Mouse (Mus musculus) limb, embryonic 14.5 days (tissue): ENCODE data around the gene Pah. TPM values are rescaled to one million over a fixed set of nuclear protein-coding genes. Genes with fewer than 3 reads are reported as not detected.

Experiments
- ATAC-seq: fragments of 200-750 bp; cut with Nextera tagmentation; 2 replicates; pipeline ENCODE4 v1.8.0; 2017; ENCODE audit warnings: low read depth, moderate number of reproducible peaks, moderate TSS enrichment; ENCODE audit not compliant: low FRiP score
- DNase-seq: peaks from one replicate; pipeline ENCODE4 v3.0.0-alpha.2; 2015; ENCODE audit warnings: low spot score
- H3K27ac ChIP-seq: fragments of 300-500 bp; sonication (generic); replicated peaks from 2 replicates; pipeline ENCODE4 v1.5.1; 2014; ENCODE audit warnings: low read depth, mild to moderate bottlenecking, low read length, moderate library complexity, mixed read lengths
- H3K27me3 ChIP-seq: fragments of 300-500 bp; sonication (generic); 2 replicates; pipeline ENCODE4 v1.6.1; 2014; ENCODE audit warnings: low read length, mixed read lengths; ENCODE audit not compliant: control insufficient read depth, insufficient read depth
- H3K36me3 ChIP-seq: fragments of 300-500 bp; sonication (generic); 2 replicates; pipeline ENCODE4 v1.6.1; 2014; ENCODE audit warnings: mild to moderate bottlenecking, low read length, moderate library complexity, mixed read lengths; ENCODE audit not compliant: control insufficient read depth, insufficient read depth
- H3K4me1 ChIP-seq: fragments of 300-500 bp; sonication (generic); 2 replicates; pipeline ENCODE4 v1.6.1; 2014; ENCODE audit warnings: antibody characterized with exemption, low read length, mixed read lengths; ENCODE audit not compliant: control insufficient read depth, insufficient read depth
- H3K4me2 ChIP-seq: fragments of 300-500 bp; sonication (generic); replicated peaks from 2 replicates; pipeline ENCODE4 v1.6.1; 2014; ENCODE audit warnings: low read depth, mild to moderate bottlenecking, low read length, moderate library complexity; ENCODE audit not compliant: severe bottlenecking
- H3K4me3 ChIP-seq: fragments of 300-500 bp; sonication (generic); replicated peaks from 2 replicates; pipeline ENCODE4 v1.5.1; 2014; ENCODE audit warnings: low read length
- H3K9ac ChIP-seq: fragments of 300-500 bp; sonication (generic); 2 replicates; pipeline ENCODE4 v1.6.1; 2014; ENCODE audit warnings: mild to moderate bottlenecking, low read depth, low read length, moderate library complexity; ENCODE audit not compliant: severe bottlenecking
- H3K9me3 ChIP-seq: fragments of 300-500 bp; sonication (generic); 2 replicates; pipeline ENCODE4 v1.6.1; 2016; ENCODE audit warnings: low read length; ENCODE audit not compliant: control insufficient read depth
- POLR2A ChIP-seq: fragments of 200-500 bp; IDR thresholded peaks from 2 replicates; pipeline ENCODE4 v1.8.0; 2012; ENCODE audit warnings: inconsistent platforms, mild to moderate bottlenecking, moderate library complexity, borderline replicate concordance; ENCODE audit not compliant: insufficient read depth, insufficient read length; ENCODE audit errors: extremely low read depth
- WGBS: fragments of 180-500 bp; shearing (Covaris S2); extraction: QIAGEN DNeasy Blood & Tissue Kit; methylation state at CpG from one replicate; pipeline ENCODE4 v1.1.7; 2014; 5-methylcytosine and 5-hydroxymethylcytosine counted together
- polyA plus RNA-seq, 2 experiments: library from polyadenylated mRNA; depleted of rRNA in 1 of 2; stranded (reverse) in 1 of 2; unstranded in 1 of 2; fragments of >200 nt; fragmentation: Nextera tagmentation in 1 of 2; extraction: Ambion mirVana in 1 of 2; gene quantifications; 2 replicates each; pipeline versions ENCODE4 v1.2.1 to v1.2.3; 2012 to 2014

Pah gene
- polyA plus RNA-seq, 2 experiments = not detected

DNA sequence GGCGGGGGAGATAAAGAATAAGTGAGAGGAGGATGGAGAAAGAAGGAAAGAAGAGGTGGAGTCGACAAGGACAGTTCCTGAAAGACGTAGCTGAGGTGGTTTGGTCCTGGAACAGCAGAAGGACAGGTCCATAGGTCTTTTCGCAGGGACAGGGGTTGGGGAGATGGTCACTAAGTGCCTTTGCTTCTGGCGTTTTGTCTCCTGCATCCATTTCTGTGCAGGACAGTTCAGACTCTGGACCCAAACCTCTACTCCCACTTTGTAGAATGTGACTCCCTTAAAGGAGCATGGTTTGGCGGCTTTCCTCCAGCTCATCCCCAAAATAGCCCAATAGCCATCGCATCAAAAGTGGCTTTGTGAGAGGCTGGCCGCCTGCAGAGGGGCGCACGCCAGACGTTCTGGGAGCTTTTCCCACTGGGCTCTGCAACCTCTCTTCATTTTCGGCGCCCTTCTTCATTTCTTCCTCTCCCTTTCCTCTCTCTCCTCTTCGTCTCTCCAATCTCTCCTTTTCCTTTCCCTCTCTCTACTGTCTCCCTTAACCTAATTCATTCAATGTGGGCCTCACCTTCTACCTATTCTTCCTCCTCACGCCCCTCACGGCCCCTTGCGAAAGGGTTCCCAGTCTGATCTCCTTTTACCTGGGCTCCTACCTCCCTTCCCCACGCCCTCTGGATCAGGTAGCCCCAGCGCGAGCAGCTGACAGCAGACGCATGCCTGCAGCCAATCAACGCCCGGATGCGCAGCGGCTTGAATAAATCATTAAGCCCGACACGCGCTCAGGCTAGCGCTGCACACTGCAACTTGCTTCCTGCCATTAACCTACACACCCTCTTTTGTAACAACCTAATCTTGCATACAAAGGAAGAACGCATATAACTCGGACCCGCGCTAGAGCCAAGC, 35.6 kb upstream of the Pah start:
- Histone ChIP-seq H3K27me3 (peaks cover 68% of the 10 kb centered on the region), H3K27ac (no peak overlapping the region), H3K9ac (no peak overlapping the region), H3K4me2 (peak overlapping the region; percentile 11), H3K4me3 (peak overlapping the region; percentile 14), H3K36me3 (no peaks in the 10 kb centered on the region), H3K9me3 (no peaks in the 10 kb centered on the region), H3K4me1 (no peaks in the 10 kb centered on the region)
- DNase-seq (no peak), ATAC-seq (no peak)
- no peak for TF ChIP-seq POLR2A
- 1% methylated on average over 30 of the region's 33 CpGs for WGBS

DNA sequence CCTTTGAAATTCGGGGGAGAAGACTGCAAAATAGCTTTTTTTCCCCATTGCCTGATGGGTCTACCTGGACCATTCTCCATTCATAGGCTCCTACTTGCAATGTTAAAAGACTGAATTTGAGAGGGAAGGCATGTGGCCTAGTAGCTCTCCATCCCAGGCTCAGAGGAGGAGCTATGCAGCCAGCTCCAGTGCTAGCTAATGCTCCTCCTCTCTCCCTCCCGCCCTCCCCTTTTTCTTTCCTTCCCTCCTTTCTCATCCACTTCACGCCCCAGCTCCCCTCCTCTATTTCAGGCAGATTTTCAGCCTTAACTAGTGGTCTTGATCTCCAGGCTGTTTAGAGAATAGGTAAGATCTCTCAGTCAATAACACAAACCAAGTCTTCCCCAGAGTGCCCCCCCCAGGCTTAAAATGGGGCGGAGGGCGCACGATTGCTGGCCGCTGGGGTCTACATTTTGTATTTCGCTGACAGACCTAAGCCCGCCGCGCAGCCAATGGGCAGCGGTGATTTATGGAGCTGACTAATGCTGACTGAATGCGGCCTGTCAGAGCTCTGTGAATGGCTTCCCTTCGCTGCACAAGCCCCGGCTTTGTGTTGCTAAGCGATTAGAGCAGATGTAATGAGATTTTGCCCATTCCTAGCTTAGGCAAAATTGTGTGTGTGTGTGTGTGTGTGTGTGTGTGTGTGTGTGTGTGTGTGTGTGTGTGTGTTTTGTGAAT, 33.0 kb upstream of the Pah start:
- Histone ChIP-seq H3K9ac (no peak overlapping the region), H3K4me2 (peak overlapping the region; percentile 24), H3K36me3 (no peaks in the 10 kb centered on the region), H3K4me1 (no peaks in the 10 kb centered on the region), H3K27ac (no peak overlapping the region), H3K4me3 (no peak overlapping the region), H3K27me3 (peaks cover 90% of the 10 kb centered on the region), H3K9me3 (no peaks in the 10 kb centered on the region)
- TF ChIP-seq POLR2A = no peak
- DNase-seq (no peak), ATAC-seq (no peak)
- WGBS = 2% methylated on average over 16 of the region's 16 CpGs

DNA sequence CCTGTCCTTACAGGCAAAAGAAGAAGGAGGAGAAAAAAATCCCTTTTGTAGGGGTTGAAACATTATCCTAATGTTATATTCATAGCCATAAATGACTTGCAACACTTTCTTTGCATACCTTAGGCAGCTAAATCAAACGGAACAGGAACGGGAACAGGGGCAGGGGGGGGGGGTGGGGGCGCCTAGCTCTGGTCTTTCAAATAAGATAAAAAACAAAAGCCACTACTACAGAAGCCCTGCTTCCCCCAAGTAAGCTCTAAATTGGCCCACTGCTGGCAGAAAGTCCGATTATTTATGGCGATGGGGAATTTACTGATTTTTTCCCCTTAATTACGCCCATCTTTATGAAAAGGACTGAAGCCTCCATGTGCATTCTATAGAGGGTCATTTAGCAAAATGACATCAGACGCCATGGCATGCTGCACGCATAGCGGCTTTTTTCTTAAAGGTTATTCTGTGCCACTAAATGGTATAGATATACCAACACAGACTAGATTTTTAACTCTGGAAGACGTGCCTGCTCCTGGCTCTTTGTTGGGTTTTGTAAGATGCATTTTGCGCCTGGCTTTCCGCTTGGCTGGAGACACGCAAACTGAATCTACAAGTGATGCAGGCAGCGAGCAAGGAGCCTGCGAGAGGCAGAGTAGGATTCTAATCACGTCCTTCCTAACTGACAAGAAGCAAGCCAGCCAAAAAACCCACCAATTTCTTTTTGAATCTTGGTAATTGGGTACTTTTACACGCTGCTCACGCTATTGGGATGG, 32.2 kb upstream of the Pah start:
- Histone ChIP-seq H3K9ac (no peak overlapping the region), H3K27me3 (peaks cover 97% of the 10 kb centered on the region), H3K4me2 (no peak overlapping the region), H3K36me3 (no peaks in the 10 kb centered on the region), H3K4me1 (peaks cover 7% of the 10 kb centered on the region), H3K4me3 (no peak overlapping the region), H3K27ac (no peak overlapping the region), H3K9me3 (no peaks in the 10 kb centered on the region)
- no peak for TF ChIP-seq POLR2A
- DNase-seq = no peak
- 3% methylated on average over 18 of the region's 18 CpGs for WGBS
- no peak for ATAC-seq

DNA sequence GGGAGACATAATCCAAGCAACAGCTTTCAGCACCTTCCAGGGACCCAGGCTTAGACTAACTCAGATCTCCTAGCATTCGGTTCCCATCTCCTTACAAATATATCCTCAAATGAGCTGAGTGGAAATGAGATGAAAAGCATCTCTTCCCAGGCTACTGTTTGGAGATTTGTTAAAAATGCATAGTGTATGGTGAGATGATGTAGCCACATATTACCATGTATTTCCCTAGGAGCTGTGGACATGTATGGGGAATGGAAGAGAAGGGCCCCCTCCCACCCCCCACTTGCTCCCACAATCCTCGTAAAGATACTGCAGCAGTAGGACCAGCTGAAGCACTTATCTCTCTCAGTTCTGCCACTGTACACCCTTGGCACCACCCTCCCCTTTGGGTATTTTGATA, 31.3 kb upstream of the Pah start:
- Histone ChIP-seq H3K4me2 (no peak overlapping the region), H3K27me3 (peaks cover 97% of the 10 kb centered on the region), H3K9ac (no peak overlapping the region), H3K9me3 (no peaks in the 10 kb centered on the region), H3K4me1 (peaks cover 11% of the 10 kb centered on the region), H3K27ac (no peak overlapping the region), H3K4me3 (no peak overlapping the region), H3K36me3 (no peaks in the 10 kb centered on the region)
- TF ChIP-seq POLR2A = no peak
- ATAC-seq (no peak), DNase-seq (no peak)
- WGBS = 16% methylated on average over 2 of the region's 2 CpGs

DNA sequence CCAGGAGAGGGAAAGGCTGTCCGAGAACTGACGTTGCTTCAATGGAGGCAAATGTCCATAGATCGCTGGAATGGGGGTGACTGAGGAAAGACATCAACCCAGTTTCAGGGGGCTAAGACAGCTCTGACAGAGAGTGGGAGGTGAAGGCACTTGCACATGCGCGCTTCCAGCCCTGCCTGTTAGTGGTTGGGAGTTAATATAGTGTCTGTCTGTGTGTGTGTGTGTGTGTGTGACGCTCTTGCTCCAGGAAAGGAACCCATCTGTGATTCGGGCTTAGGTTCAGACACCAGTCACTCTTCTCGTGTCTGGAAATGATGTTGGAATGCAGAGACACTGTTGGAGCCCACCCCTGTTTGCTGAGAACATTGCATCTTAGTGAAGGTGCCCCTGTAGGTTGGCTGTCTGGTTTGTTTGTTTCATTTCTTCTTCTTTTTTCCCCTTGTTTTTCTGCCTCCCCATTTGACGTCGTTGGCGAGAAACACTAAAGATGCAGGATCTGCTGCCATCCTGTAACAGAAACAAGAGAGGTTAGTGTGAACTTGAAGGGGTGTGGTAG, 30.0 kb upstream of the Pah start:
- no peak for TF ChIP-seq POLR2A
- DNase-seq (no peak), ATAC-seq (no peak)
- Histone ChIP-seq H3K4me3 (no peak overlapping the region), H3K36me3 (no peaks in the 10 kb centered on the region), H3K9ac (no peak overlapping the region), H3K4me1 (peaks cover 11% of the 10 kb centered on the region), H3K27me3 (peaks cover 93% of the 10 kb centered on the region), H3K4me2 (no peak overlapping the region), H3K27ac (no peak overlapping the region), H3K9me3 (no peaks in the 10 kb centered on the region)
- WGBS = 2% methylated on average over 11 of the region's 11 CpGs
